Mouse (Mus musculus) heart, postnatal 0 days (tissue): ENCODE measurements at regions not wholly inside any gene's neighbourhood (a gene's known extent, or its start where the extent isn't known, plus 50 kb on each side); places are given as distances from the start of the nearest gene placed in this dataset.

ENCODE experiments used
- CTCF ChIP-seq: IDR thresholded peaks from 2 replicates; pipeline ENCODE4 v1.5.1; 2016; ENCODE audit warnings: antibody characterized with exemption, control low read depth, low read depth
- EP300 ChIP-seq: IDR thresholded peaks from 2 replicates; pipeline ENCODE4 v1.6.1; 2016; ENCODE audit warnings: antibody characterized with exemption, low read depth

GRCm38 (mm10) chr5:75847966-75848365 lies 130.3 kb downstream of the Kdr start:
- TF ChIP-seq CTCF: no peak
- no peak for TF ChIP-seq EP300
